Mouse (Mus musculus) spleen, adult 2 months (tissue): ENCODE measurements at regions not wholly inside any gene's neighbourhood (a gene's known extent, or its start where the extent isn't known, plus 50 kb on each side); places are given as distances from the start of the nearest gene placed in this dataset.

Experiments used
- DNase-seq, 2 experiments: peaks; one replicate each; pipeline versions ENCODE4 v3.0.0 to v3.0.0-alpha.2; 2012 to 2021; ENCODE audit warnings: low spot score in 2 of 2, low read depth in 1 of 2
- H3K27ac ChIP-seq: fragments of 200-500 bp; 2 replicates; pipeline ENCODE4 v1.5.1; 2012; ENCODE audit warnings: low read length, inconsistent platforms; ENCODE audit not compliant: insufficient read depth
- H3K27me3 ChIP-seq: fragments of 200-500 bp; 2 replicates; pipeline ENCODE4 v1.6.1; 2012; ENCODE audit warnings: mild to moderate bottlenecking, moderate library complexity, low read length, inconsistent platforms; ENCODE audit not compliant: control insufficient read depth, insufficient read depth
- H3K36me3 ChIP-seq: fragments of 200-500 bp; 2 replicates; pipeline ENCODE4 v1.6.1; 2012; ENCODE audit warnings: mild to moderate bottlenecking, low read length, inconsistent platforms; ENCODE audit not compliant: control insufficient read depth, insufficient read depth
- H3K4me1 ChIP-seq: fragments of 200-500 bp; 2 replicates; pipeline ENCODE4 v1.6.1; 2011; ENCODE audit warnings: inconsistent platforms; ENCODE audit not compliant: control insufficient read depth, insufficient read depth, insufficient read length
- H3K4me3 ChIP-seq: fragments of 200-500 bp; 2 replicates; pipeline ENCODE4 v1.5.1; 2011; ENCODE audit warnings: mild to moderate bottlenecking, inconsistent platforms; ENCODE audit not compliant: insufficient read depth, insufficient read length; ENCODE audit errors: extremely low read depth
- CTCF ChIP-seq: fragments of 200-500 bp; IDR thresholded peaks from 2 replicates; pipeline ENCODE4 v1.5.1; 2011; ENCODE audit warnings: mild to moderate bottlenecking, inconsistent platforms; ENCODE audit not compliant: insufficient read depth, insufficient read length, insufficient replicate concordance; ENCODE audit errors: extremely low read depth
- POLR2A ChIP-seq: fragments of 200-500 bp; IDR thresholded peaks from 2 replicates; pipeline ENCODE4 v1.6.1; 2011; ENCODE audit warnings: low read depth, low read length, inconsistent platforms
- WGBS: fragments of 180-500 bp; shearing (Covaris S2); methylation state at CpG from one replicate; pipeline ENCODE4 v1.1.7; 2018; 5-methylcytosine and 5-hydroxymethylcytosine counted together

DNA sequence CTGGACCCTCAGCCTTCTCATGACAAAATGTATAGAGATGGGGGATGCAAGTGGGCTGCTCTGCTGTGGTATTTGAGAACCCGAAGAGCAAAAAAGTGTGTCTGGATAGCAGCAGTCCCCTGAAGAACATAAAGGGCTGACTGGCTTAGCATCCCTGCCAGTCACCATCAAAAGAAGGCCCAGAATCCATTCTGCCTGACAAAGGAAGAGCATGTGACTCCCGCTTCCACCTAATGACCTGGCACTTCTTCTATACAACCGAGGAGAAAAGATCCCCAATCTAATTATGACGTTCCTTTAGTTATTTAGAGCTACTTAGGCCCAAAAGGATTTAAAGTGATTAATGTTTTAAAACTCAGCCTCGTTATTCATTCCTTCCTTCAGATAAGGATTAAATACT is 559.0 kb downstream of the Pdcd6ip start:
- Histone ChIP-seq H3K27me3 (no peaks in the 10 kb centered on the region), H3K27ac (no peak overlapping the region), H3K4me1 (no peaks in the 10 kb centered on the region), H3K4me3 (no peak overlapping the region), H3K36me3 (no peaks in the 10 kb centered on the region)
- WGBS: 69% methylated on average over 5 of the region's 5 CpGs
- no peak for TF ChIP-seq CTCF
- no peak for TF ChIP-seq POLR2A
- DNase-seq: no peak

DNA sequence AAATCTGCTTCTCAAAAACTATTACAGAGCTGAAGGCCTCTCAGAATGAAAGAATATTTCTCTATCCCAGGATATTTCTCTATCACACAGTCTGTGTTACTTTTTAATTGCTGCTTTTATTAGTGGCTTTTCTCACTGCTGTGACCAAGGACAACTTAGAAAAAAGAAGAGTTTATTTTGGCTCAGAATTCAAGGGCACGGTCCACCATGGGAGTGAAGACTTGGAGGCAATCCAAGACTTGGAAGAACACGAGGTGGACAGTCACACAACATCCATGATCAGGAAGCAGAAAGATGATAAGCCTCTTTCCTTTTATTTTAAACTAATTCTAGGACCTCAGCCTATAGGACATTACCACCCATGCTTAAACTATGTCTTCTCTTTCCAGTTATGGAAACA is 561.5 kb downstream of the Pdcd6ip start:
- DNase-seq: no peak
- Histone ChIP-seq H3K4me1 (no peaks in the 10 kb centered on the region), H3K4me3 (no peak overlapping the region), H3K27ac (no peak overlapping the region), H3K36me3 (no peaks in the 10 kb centered on the region), H3K27me3 (no peaks in the 10 kb centered on the region)
- no peak for TF ChIP-seq POLR2A
- no peak for TF ChIP-seq CTCF
- WGBS: 70% methylated on average over 2 of the region's 2 CpGs

DNA sequence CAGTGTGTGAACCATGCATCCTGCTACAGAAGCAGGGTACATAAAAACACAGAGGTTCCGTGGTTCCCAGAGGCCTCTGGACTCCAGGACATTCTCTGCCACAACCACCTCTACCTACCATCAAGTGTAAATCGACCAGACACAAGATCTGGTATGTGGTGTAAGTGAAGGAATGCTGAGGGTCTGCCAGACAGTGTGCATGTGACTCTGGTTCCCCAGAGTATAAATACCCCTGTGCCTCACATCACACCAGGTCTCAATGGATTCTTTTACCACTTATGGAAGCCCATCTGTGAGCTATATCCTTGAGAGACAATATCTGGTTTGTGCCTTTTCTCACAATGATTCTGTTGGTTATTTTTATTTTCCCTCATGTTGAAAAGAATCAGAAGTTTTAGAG is 563.0 kb downstream of the Pdcd6ip start:
- Histone ChIP-seq H3K27me3 (no peaks in the 10 kb centered on the region), H3K4me3 (no peak overlapping the region)
- WGBS: 73% methylated on average over 2 of the region's 2 CpGs

GRCm38 (mm10) chr9:113134611-113135010 is 573.4 kb downstream of the Pdcd6ip start:
- DNase-seq: no peak
- TF ChIP-seq POLR2A: no peak
- TF ChIP-seq CTCF: no peak
- H3K36me3 ChIP-seq: no peaks in the 10 kb centered on the region
- H3K4me1 ChIP-seq: no peaks in the 10 kb centered on the region
- no peak overlapping the region for H3K4me3 ChIP-seq
- no peaks in the 10 kb centered on the region for H3K27me3 ChIP-seq
- 88% methylated on average over 3 of the region's 3 CpGs for WGBS
- H3K27ac ChIP-seq: no peak overlapping the region

More for the DNA sequence above, 563.0 kb downstream of the Pdcd6ip start:
- Histone ChIP-seq H3K27ac (no peak overlapping the region), H3K4me1 (no peaks in the 10 kb centered on the region), H3K36me3 (no peaks in the 10 kb centered on the region)
- no peak for DNase-seq
- TF ChIP-seq CTCF (no peak), POLR2A (no peak)

DNA sequence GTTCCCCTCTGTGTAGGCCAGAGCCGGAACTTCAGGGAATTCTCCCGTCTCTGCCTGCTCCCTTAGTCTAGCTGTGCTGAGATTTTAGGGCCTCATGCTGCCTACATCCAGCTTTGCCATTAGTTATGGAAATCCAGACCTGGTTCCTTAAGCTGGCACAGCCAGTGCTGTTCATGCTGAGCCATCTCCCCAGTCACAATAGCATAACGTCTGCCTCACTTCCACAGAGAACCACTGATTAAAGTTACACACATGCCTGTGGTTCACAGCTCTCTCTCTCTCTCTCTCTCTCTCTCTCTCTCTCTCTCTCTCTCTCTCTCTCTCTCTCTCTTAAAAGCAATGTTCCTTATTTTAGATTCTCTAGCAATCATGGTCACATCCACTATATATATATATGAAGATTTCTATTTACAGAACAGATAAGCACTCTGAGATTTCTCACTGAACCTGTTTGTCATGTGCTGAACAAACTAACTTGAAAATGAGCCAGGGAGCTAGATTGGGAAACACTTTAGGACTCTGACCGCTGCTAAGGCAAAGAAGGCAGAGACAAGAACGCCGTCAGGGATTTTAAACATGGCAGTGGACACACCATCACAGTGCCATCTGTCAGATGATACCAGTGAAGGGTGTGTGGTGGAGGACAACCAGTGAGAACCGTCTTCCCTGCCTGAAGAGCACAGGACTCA is 584.9 kb downstream of the Pdcd6ip start:
- WGBS: 83% methylated on average over 7 of the region's 7 CpGs
- Histone ChIP-seq H3K27me3 (no peaks in the 10 kb centered on the region), H3K4me1 (no peaks in the 10 kb centered on the region), H3K36me3 (no peaks in the 10 kb centered on the region), H3K4me3 (no peak overlapping the region), H3K27ac (no peak overlapping the region)
- TF ChIP-seq POLR2A: no peak
- TF ChIP-seq CTCF: no peak
- DNase-seq: no peak

GRCm38 (mm10) chr9:113122253-113122749 is 585.8 kb downstream of the Pdcd6ip start:
- H3K4me1 ChIP-seq: no peaks in the 10 kb centered on the region
- no peaks in the 10 kb centered on the region for H3K36me3 ChIP-seq
- no peaks in the 10 kb centered on the region for H3K27me3 ChIP-seq
- H3K27ac ChIP-seq: no peak overlapping the region
- DNase-seq: no peak
- TF ChIP-seq POLR2A: no peak
- TF ChIP-seq CTCF: no peak
- WGBS: 87% methylated on average over 3 of the region's 3 CpGs
- H3K4me3 ChIP-seq: no peak overlapping the region

DNA sequence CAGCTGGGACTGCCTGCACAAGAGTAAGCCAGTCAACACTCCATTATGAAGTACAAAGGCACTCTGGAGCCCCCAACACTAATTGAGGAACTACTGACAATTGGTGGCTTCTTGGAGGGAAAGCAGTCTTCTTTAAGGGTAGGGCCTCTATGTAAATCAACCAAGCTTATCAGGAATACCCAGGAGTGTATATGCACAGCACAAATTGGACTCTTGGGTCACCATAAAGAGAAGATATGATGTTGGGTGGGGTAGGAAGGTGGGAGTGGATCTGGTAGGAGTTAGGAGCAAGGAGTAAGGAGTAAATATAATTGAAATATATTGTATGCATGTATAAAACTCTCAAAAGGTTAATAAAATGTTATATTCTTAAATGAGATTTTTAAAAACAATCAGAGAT is 587.7 kb downstream of the Pdcd6ip start:
- no peak overlapping the region for H3K27ac ChIP-seq
- H3K4me3 ChIP-seq: no peak overlapping the region

More for the DNA sequence above, 587.7 kb downstream of the Pdcd6ip start:
- TF ChIP-seq POLR2A (no peak), CTCF (no peak)
- no peaks in the 10 kb centered on the region for H3K4me1 ChIP-seq
- DNase-seq: no peak
- no peaks in the 10 kb centered on the region for H3K27me3 ChIP-seq
- no peaks in the 10 kb centered on the region for H3K36me3 ChIP-seq
